ENCODE assay signal across 7 mouse cellular contexts in the genomic region with DNA sequence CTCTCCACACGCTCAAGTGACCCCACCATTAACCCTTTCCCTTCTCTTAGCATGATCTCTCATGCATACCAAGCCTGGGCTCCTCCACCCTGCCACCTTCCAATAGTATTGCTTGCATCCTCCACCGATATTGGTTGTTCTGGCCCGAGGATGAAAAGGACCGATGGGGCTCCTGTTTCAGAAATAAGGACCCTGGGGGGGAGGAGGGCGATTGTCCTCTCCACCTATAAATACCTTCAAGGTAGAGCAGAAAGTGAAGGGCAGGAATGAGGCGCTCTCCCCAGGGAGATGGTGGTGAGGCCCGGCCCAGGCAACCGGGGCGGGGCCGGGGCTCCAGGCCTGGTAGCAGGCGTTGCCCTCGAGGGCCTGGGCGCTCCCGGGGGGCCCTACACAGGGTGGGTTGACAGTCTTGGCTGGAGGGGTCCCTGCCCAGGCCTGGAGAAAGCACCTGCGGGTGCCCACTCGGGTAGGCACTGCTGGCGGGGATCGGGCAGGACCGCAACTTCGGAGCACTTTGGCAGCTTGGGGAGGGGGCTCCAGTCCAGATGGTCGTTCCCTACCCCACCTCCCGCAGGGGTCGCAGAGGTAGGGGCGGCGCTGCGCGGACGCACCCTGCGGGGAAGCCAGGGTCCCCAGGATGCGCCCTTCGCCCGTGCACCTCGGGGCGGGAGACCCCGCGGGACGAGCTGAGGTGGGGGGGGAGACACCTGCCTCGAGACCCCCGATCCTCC. TPM values are rescaled to one million over a fixed set of nuclear protein-coding genes. Genes with fewer than 3 reads are reported as not detected.
A peak's percentile ranks its signal among the peaks of the same experiment; 100 is the strongest.
DNase-seq lines count a peak whose midpoint lies in the region; ATAC-seq and TF ChIP-seq lines count a peak whose summit lies in the region.

No protein-coding gene starts in this region.

- H3K4me2 ChIP-seq in kidney, embryonic 16.5 days (replicated peaks; ENCODE audit: low read depth, low read length): peak overlapping the region; percentile 99

- H3K36me3 ChIP-seq in thymus, adult 2 months (ENCODE audit: control insufficient read depth, insufficient read depth, low read length): peaks cover 27% of the 10 kb centered on the region
- peaks cover 3% of the 10 kb centered on the region; the same call in 1 of the 2 replicates for H3K36me3 ChIP-seq in kidney, embryonic 16.5 days (ENCODE audit: insufficient read depth, low read length)

- no peak overlapping the region for H3K27ac ChIP-seq in thymus, adult 2 months (ENCODE audit: control insufficient read depth, insufficient read depth, low read length)
- H3K27ac ChIP-seq in kidney, embryonic 16.5 days (ENCODE audit: low read length): peak overlapping the region; percentile 88

- DNase-seq in thymus, adult 2 months: peak; percentile 77
- DNase-seq in thymus, postnatal 25 days: no peak
- DNase-seq in cerebellum, adult 11 months: peak; percentile 65
- peak; percentile 23 to 27 for DNase-seq in frontal cortex, postnatal 36 days (ENCODE audit: low spot score in 2 of 2)
- peak; percentile 23 for DNase-seq in lung, postnatal 25 days (ENCODE audit: low spot score)
- DNase-seq in spleen, postnatal 36 days (ENCODE audit: low spot score in 2 of 2): peak; percentile 59

- H3K4me3 ChIP-seq in thymus, adult 2 months (ENCODE audit: control insufficient read depth, insufficient read depth, low read length): peak overlapping the region; percentile 55
- peak overlapping the region; percentile 68 for H3K4me3 ChIP-seq in kidney, embryonic 16.5 days (ENCODE audit: low read length)

- H3K27me3 ChIP-seq in thymus, adult 2 months (ENCODE audit: control insufficient read depth, insufficient read depth, low read length): no peaks in the 10 kb centered on the region
- peaks cover 27% of the 10 kb centered on the region for H3K27me3 ChIP-seq in kidney, embryonic 16.5 days (ENCODE audit: insufficient read depth, low read length)

- WGBS in thymus, adult 2 months: 6% methylated on average over 23 of the region's 39 CpGs
- WGBS in kidney, embryonic 16.5 days: under 1% methylated on average over 35 of the region's 39 CpGs

- 0 out of 2 replicates have a peak, but pooled peaks have one; percentile 5 for TF ChIP-seq POLR2A in thymus, adult 2 months (IDR thresholded peaks at IDR 0.05; ENCODE audit: control insufficient read depth, extremely low read depth, insufficient read depth, low read length, poor library complexity)

- H3K9ac ChIP-seq in kidney, embryonic 16.5 days (replicated peaks; ENCODE audit: low read length): peak overlapping the region; percentile 92

- ATAC-seq in kidney, embryonic 16.5 days (ENCODE audit: low FRiP score, low TSS enrichment): peak; percentile 69

- no peaks in the 10 kb centered on the region for H3K9me3 ChIP-seq in kidney, embryonic 16.5 days (ENCODE audit: low read length)

- TF ChIP-seq CTCF in thymus, adult 2 months (IDR thresholded peaks at IDR 0.05; ENCODE audit: borderline replicate concordance, control insufficient read depth, extremely low read depth, insufficient read depth, low read length, poor library complexity): no peak

- H3K4me1 ChIP-seq in thymus, adult 2 months (replicated peaks; ENCODE audit: control insufficient read depth, insufficient read depth, low read length): peaks cover 11% of the 10 kb centered on the region
- peaks cover 13% of the 10 kb centered on the region for H3K4me1 ChIP-seq in kidney, embryonic 16.5 days (ENCODE audit: insufficient read depth, low read length)

RNA-seq across cellular contexts. Expression of gene Wiz, which starts 0.7 kb away (rescaled TPM):
- 57.1 and 71.0 TPM in 2 replicates for polyA plus RNA-seq in thymus, adult 2 months (2012; rRNA removed)
- polyA plus RNA-seq in kidney, embryonic 16.5 days (2015; fragmentation: Nextera tagmentation; extraction: Ambion mirVana): 22.0 and 23.8 TPM in 2 replicates

RNA-seq across cellular contexts. Expression of gene Rasal3, which starts 14.8 kb away (rescaled TPM):
- 541 and 555 TPM in 2 replicates for polyA plus RNA-seq in thymus, adult 2 months (2012; rRNA removed)
- polyA plus RNA-seq in kidney, embryonic 16.5 days (2015; fragmentation: Nextera tagmentation; extraction: Ambion mirVana): 0.63 and 0.97 TPM in 2 replicates

RNA-seq across cellular contexts. Expression of gene Pglyrp2, which starts 35.4 kb away (rescaled TPM):
- 202 and 206 TPM in 2 replicates for polyA plus RNA-seq in thymus, adult 2 months (2012; rRNA removed)
- polyA plus RNA-seq in kidney, embryonic 16.5 days (2015; fragmentation: Nextera tagmentation; extraction: Ambion mirVana): 0.12 TPM in 1 of 2 replicates, not detected in the other

RNA-seq across cellular contexts. Expression of gene Akap8l, which starts 38.1 kb away (rescaled TPM):
- polyA plus RNA-seq in thymus, adult 2 months (2012; rRNA removed): 191 and 196 TPM in 2 replicates
- polyA plus RNA-seq in kidney, embryonic 16.5 days (2015; fragmentation: Nextera tagmentation; extraction: Ambion mirVana): 124 and 130 TPM in 2 replicates

Comparison
In these comparisons a context has a peak if more than half of its experiments do, and no peak if none do; other contexts are left out.
1. RNA of gene Rasal3, which starts 14.8 kb away (polyA plus RNA-seq): 541 to 555 TPM in thymus, adult 2 months; 0.63 to 0.97 TPM in kidney, embryonic 16.5 days; every median in the first group is over 100 times any median in the second.
2. RNA of gene Pglyrp2, which starts 35.4 kb away (polyA plus RNA-seq): 202 to 206 TPM in thymus, adult 2 months; 0.12 TPM in kidney, embryonic 16.5 days; every median in the first group is over 100 times any median in the second.